Mouse (Mus musculus) hindbrain, embryonic 13.5 days (tissue): ENCODE results near the gene Ap5m1. TPM values are rescaled to one million over a fixed set of nuclear protein-coding genes. Genes with fewer than 3 reads are reported as not detected.

ENCODE experiments used
- ATAC-seq: fragments of 200-750 bp; cut with Nextera tagmentation; 2 replicates; pipeline ENCODE4 v1.8.0; 2017; ENCODE audit warnings: moderate TSS enrichment; ENCODE audit not compliant: low FRiP score
- H3K27ac ChIP-seq: fragments of 300-500 bp; sonication (generic); 2 replicates; pipeline ENCODE4 v1.5.1; 2015; ENCODE audit warnings: inconsistent platforms, mild to moderate bottlenecking, moderate library complexity
- H3K27me3 ChIP-seq: fragments of 300-500 bp; sonication (generic); 2 replicates; pipeline ENCODE4 v1.6.1; 2015; ENCODE audit warnings: mild to moderate bottlenecking, inconsistent platforms
- H3K36me3 ChIP-seq: fragments of 300-500 bp; sonication (generic); 2 replicates; pipeline ENCODE4 v1.6.1; 2015; ENCODE audit warnings: mild to moderate bottlenecking, inconsistent platforms
- H3K4me1 ChIP-seq: fragments of 300-500 bp; sonication (generic); replicated peaks from 2 replicates; pipeline ENCODE4 v1.6.1; 2015; ENCODE audit warnings: inconsistent platforms
- H3K4me2 ChIP-seq: fragments of 300-500 bp; sonication (generic); 2 replicates; pipeline ENCODE4 v1.6.1; 2015; ENCODE audit warnings: inconsistent platforms, mild to moderate bottlenecking, moderate library complexity
- H3K4me3 ChIP-seq: fragments of 300-500 bp; sonication (generic); 2 replicates; pipeline ENCODE4 v1.5.1; 2015; ENCODE audit warnings: mild to moderate bottlenecking, inconsistent platforms
- H3K9ac ChIP-seq: fragments of 300-500 bp; sonication (generic); 2 replicates; pipeline ENCODE4 v1.6.1; 2015; ENCODE audit warnings: mild to moderate bottlenecking, inconsistent platforms
- H3K9me3 ChIP-seq: fragments of 300-500 bp; sonication (generic); 2 replicates; pipeline ENCODE4 v1.6.1; 2016; ENCODE audit warnings: inconsistent platforms
- WGBS: fragments of 180-500 bp; shearing (Covaris S2); methylation state at CpG from one replicate; pipeline ENCODE4 v1.1.7; 2015; 5-methylcytosine and 5-hydroxymethylcytosine counted together
- polyA plus RNA-seq: library from polyadenylated mRNA; unstranded; fragments of >200 nt; fragmentation: Nextera tagmentation; extraction: Ambion mirVana; gene quantifications from 2 replicates; pipeline ENCODE4 v1.2.1, GENCODE M21; 2015

Ap5m1 gene
- polyA plus RNA-seq, 1 experiment from 2014 or later = 24.6 TPM

DNA sequence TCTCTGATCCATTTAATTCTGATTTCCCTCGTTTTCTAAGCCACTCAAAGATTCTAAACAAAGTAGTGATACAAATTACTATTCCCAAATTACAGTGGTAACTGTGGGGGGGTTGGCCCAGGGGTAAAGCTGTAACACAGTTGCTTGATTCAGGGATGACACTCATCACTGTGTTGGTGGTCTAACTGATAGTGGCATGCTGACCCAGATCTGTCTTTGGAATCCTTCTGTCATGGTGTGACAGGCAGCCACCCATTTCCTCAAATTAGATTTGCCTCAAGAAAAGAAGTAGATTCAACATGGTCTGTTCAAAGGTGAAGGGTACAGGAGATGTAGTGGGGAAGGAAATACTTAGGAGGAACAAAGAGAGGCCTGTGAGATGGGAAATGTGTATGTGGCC is 72.3 kb downstream of the Ap5m1 start:
- Histone ChIP-seq H3K9me3 (no peaks in the 10 kb centered on the region), H3K27ac (no peak overlapping the region), H3K4me2 (no peak overlapping the region), H3K4me1 (no peaks in the 10 kb centered on the region), H3K27me3 (no peaks in the 10 kb centered on the region), H3K36me3 (no peaks in the 10 kb centered on the region), H3K4me3 (no peak overlapping the region), H3K9ac (no peak overlapping the region)
- ATAC-seq = no peak
- WGBS = 83% methylated on average over 1 of the region's 1 CpGs

DNA sequence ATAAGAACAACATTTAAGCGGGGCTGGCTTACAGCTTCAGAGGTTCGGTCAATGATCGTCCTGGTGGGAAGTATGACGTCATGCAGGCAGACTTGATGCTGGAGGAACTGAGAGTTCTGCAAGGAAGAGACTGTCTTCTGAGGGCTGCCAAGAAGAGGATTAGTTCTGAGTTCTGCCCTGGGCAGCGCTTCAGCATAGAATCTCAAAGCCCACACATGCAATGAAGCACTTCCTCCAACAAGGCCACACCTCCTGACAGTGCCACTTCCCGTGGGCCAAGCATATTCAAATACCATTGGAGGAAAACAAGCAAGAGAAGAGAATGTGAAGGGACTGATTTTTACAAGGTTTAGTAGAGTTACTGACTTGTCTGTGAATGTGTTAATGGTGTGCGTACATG is 74.9 kb downstream of the Ap5m1 start:
- H3K4me3 ChIP-seq = no peak overlapping the region
- ATAC-seq = no peak
- WGBS = 95% methylated on average over 7 of the region's 7 CpGs

More for the DNA sequence above, 74.9 kb downstream of the Ap5m1 start:
- H3K9me3 ChIP-seq = no peaks in the 10 kb centered on the region
- H3K4me2 ChIP-seq = no peak overlapping the region
- H3K9ac ChIP-seq = no peak overlapping the region
- H3K27me3 ChIP-seq = no peaks in the 10 kb centered on the region
- no peaks in the 10 kb centered on the region for H3K4me1 ChIP-seq
- H3K36me3 ChIP-seq = no peaks in the 10 kb centered on the region
- H3K27ac ChIP-seq = no peak overlapping the region

Other genes with a start within 250 kb of the Ap5m1 start
- gene Exoc5, start 556 bp downstream of the Ap5m1 start, polyA plus RNA-seq = 77.4 and 78.5 TPM in 2 replicates
- 13.0 and 13.8 TPM in 2 replicates for gene Naa30, start 106.1 kb downstream of the Ap5m1 start, polyA plus RNA-seq
- 0.45 and 0.51 TPM in 2 replicates for gene ccdc198, start 179.4 kb downstream of the Ap5m1 start, polyA plus RNA-seq